Mouse (Mus musculus) stomach, embryonic 16.5 days (tissue): Measurements from ENCODE around the gene App. TPM values are rescaled to one million over a fixed set of nuclear protein-coding genes. Genes with fewer than 3 reads are reported as not detected.

Experiments used
- ATAC-seq: fragments of 200-750 bp; cut with Nextera tagmentation; 2 replicates; pipeline ENCODE4 v1.8.0; 2017; ENCODE audit warnings: moderate number of reproducible peaks, moderate TSS enrichment; ENCODE audit not compliant: insufficient read depth, low FRiP score
- H3K27ac ChIP-seq: fragments of 300-500 bp; sonication (generic); 2 replicates; pipeline ENCODE4 v1.5.1; 2014; ENCODE audit warnings: low read length
- H3K27me3 ChIP-seq: fragments of 300-500 bp; sonication (generic); 2 replicates; pipeline ENCODE4 v1.6.1; 2014; ENCODE audit warnings: low read length, control low read depth, mixed read lengths; ENCODE audit not compliant: control insufficient read depth, insufficient read depth
- H3K36me3 ChIP-seq: fragments of 300-500 bp; sonication (generic); 2 replicates; pipeline ENCODE4 v1.6.1; 2014; ENCODE audit warnings: low read length; ENCODE audit not compliant: control insufficient read depth, insufficient read depth
- H3K4me1 ChIP-seq: fragments of 300-500 bp; sonication (generic); 2 replicates; pipeline ENCODE4 v1.6.1; 2014; ENCODE audit warnings: low read length, control low read depth, mixed read lengths; ENCODE audit not compliant: control insufficient read depth, insufficient read depth
- H3K4me2 ChIP-seq: fragments of 300-500 bp; sonication (generic); 2 replicates; pipeline ENCODE4 v1.6.1; 2014; ENCODE audit warnings: low read depth, low read length, mixed read lengths
- H3K4me3 ChIP-seq: fragments of 300-500 bp; sonication (generic); replicated peaks from 2 replicates; pipeline ENCODE4 v1.5.1; 2014; ENCODE audit warnings: mild to moderate bottlenecking, low read length
- H3K9ac ChIP-seq: fragments of 300-500 bp; sonication (generic); 2 replicates; pipeline ENCODE4 v1.6.1; 2014; ENCODE audit warnings: low read length
- H3K9me3 ChIP-seq: fragments of 300-500 bp; sonication (generic); replicated peaks from 2 replicates; pipeline ENCODE4 v1.6.1; 2016; ENCODE audit warnings: low read length, control low read depth; ENCODE audit not compliant: control insufficient read depth
- WGBS: fragments of 180-500 bp; shearing (Covaris S2); extraction: QIAGEN DNeasy Blood & Tissue Kit; methylation state at CpG from one replicate; pipeline ENCODE4 v1.1.7; 2014; 5-methylcytosine and 5-hydroxymethylcytosine counted together
- polyA plus RNA-seq: library from polyadenylated mRNA; unstranded; fragments of >200 nt; fragmentation: Nextera tagmentation; extraction: Ambion mirVana; gene quantifications from 2 replicates; pipeline ENCODE4 v1.2.1, GENCODE M21; 2015

The App gene
- polyA plus RNA-seq, 1 experiment from 2014 or later: 198 TPM

- Histone ChIP-seq H3K9me3 (no peaks in the 10 kb centered on the region), H3K27me3 (no peaks in the 10 kb centered on the region), H3K36me3 (no peaks in the 10 kb centered on the region), H3K4me1 (peaks cover 19% of the 10 kb centered on the region), H3K4me3 (no peak overlapping the region), H3K4me2 (no peak overlapping the region), H3K9ac (no peak overlapping the region), H3K27ac (no peak overlapping the region)
- no peak for ATAC-seq
- WGBS: 80% methylated on average over 2 of the region's 2 CpGs
Observed at GRCm38 (mm10) chr16:85157156-85157555, 16.4 kb downstream of the App start.

GRCm38 (mm10) chr16:85155836-85156235 is 17.7 kb downstream of the App start:
- H3K36me3 ChIP-seq: no peaks in the 10 kb centered on the region
- no peak overlapping the region for H3K4me3 ChIP-seq
- H3K4me1 ChIP-seq: peaks cover 27% of the 10 kb centered on the region
- H3K4me2 ChIP-seq: no peak overlapping the region
- no peaks in the 10 kb centered on the region for H3K9me3 ChIP-seq
- no peaks in the 10 kb centered on the region for H3K27me3 ChIP-seq
- 0 out of 2 replicates have a peak overlapping the region, but pooled peaks have one; percentile 19 for H3K27ac ChIP-seq
- no peak for ATAC-seq
- WGBS: 64% methylated on average over 10 of the region's 10 CpGs
- no peak overlapping the region for H3K9ac ChIP-seq

- Histone ChIP-seq H3K27ac (no peak overlapping the region), H3K9me3 (no peaks in the 10 kb centered on the region), H3K4me2 (no peak overlapping the region), H3K27me3 (no peaks in the 10 kb centered on the region), H3K4me3 (no peak overlapping the region), H3K36me3 (no peaks in the 10 kb centered on the region), H3K4me1 (peaks cover 38% of the 10 kb centered on the region), H3K9ac (no peak overlapping the region)
- WGBS: 74% methylated on average over 8 of the region's 8 CpGs
- no peak for ATAC-seq
Observed at GRCm38 (mm10) chr16:85152457-85152856, 21.1 kb downstream of the App start.

- no peak for ATAC-seq
- Histone ChIP-seq H3K4me1 (peaks cover 38% of the 10 kb centered on the region), H3K36me3 (no peaks in the 10 kb centered on the region), H3K4me2 (no peak overlapping the region), H3K27ac (no peak overlapping the region), H3K9ac (no peak overlapping the region), H3K27me3 (no peaks in the 10 kb centered on the region), H3K9me3 (no peaks in the 10 kb centered on the region), H3K4me3 (no peak overlapping the region)
- WGBS: 39% methylated on average over 7 of the region's 7 CpGs
Observed at GRCm38 (mm10) chr16:85151681-85152080, 21.9 kb downstream of the App start.

GRCm38 (mm10) chr16:85150902-85151301 is 22.7 kb downstream of the App start:
- H3K27ac ChIP-seq: no peak overlapping the region
- H3K4me1 ChIP-seq: peaks cover 31% of the 10 kb centered on the region
- no peak overlapping the region for H3K4me2 ChIP-seq

GRCm38 (mm10) chr16:85149509-85149871 is 24.1 kb downstream of the App start:
- H3K27ac ChIP-seq: no peak overlapping the region; the same call in 1 of the 2 replicates
- no peak overlapping the region for H3K4me2 ChIP-seq
- H3K9me3 ChIP-seq: no peaks in the 10 kb centered on the region
- H3K9ac ChIP-seq: no peak overlapping the region
- ATAC-seq: no peak
- H3K4me3 ChIP-seq: no peak overlapping the region
- no peaks in the 10 kb centered on the region for H3K36me3 ChIP-seq
- H3K27me3 ChIP-seq: no peaks in the 10 kb centered on the region
- WGBS: 41% methylated on average over 1 of the region's 1 CpGs
- H3K4me1 ChIP-seq: peaks cover 23% of the 10 kb centered on the region

More at GRCm38 (mm10) chr16:85150902-85151301, 22.7 kb downstream of the App start:
- no peak overlapping the region for H3K4me3 ChIP-seq
- no peaks in the 10 kb centered on the region for H3K36me3 ChIP-seq
- no peak for ATAC-seq
- H3K27me3 ChIP-seq: no peaks in the 10 kb centered on the region
- 50% methylated on average over 9 of the region's 9 CpGs for WGBS
- H3K9me3 ChIP-seq: no peaks in the 10 kb centered on the region
- no peak overlapping the region for H3K9ac ChIP-seq

- no peaks in the 10 kb centered on the region for H3K9me3 ChIP-seq
- no peaks in the 10 kb centered on the region for H3K27me3 ChIP-seq
- WGBS: 39% methylated on average over 9 of the region's 9 CpGs
- peaks cover 23% of the 10 kb centered on the region for H3K4me1 ChIP-seq
- peak overlapping the region; percentile 72 for H3K27ac ChIP-seq
- H3K36me3 ChIP-seq: no peaks in the 10 kb centered on the region
- H3K9ac ChIP-seq: no peak overlapping the region
- no peak overlapping the region for H3K4me3 ChIP-seq
- peak; percentile 59; the same call in 1 of the 2 replicates for ATAC-seq
- no peak overlapping the region for H3K4me2 ChIP-seq
Observed at GRCm38 (mm10) chr16:85148615-85149508, 24.7 kb downstream of the App start.

GRCm38 (mm10) chr16:85147440-85147839 is 26.1 kb downstream of the App start:
- Histone ChIP-seq H3K9ac (no peak overlapping the region), H3K27me3 (no peaks in the 10 kb centered on the region), H3K4me3 (no peak overlapping the region), H3K27ac (no peak overlapping the region), H3K4me1 (peaks cover 23% of the 10 kb centered on the region), H3K36me3 (no peaks in the 10 kb centered on the region), H3K9me3 (no peaks in the 10 kb centered on the region), H3K4me2 (no peak overlapping the region)
- WGBS: 73% methylated on average over 4 of the region's 4 CpGs
- no peak for ATAC-seq

- Histone ChIP-seq H3K4me3 (no peak overlapping the region), H3K9me3 (no peaks in the 10 kb centered on the region), H3K36me3 (no peaks in the 10 kb centered on the region), H3K4me1 (peaks cover 18% of the 10 kb centered on the region), H3K4me2 (no peak overlapping the region), H3K9ac (no peak overlapping the region), H3K27ac (no peak overlapping the region), H3K27me3 (no peaks in the 10 kb centered on the region)
- 90% methylated on average over 11 of the region's 11 CpGs for WGBS
- ATAC-seq: no peak
Observed at GRCm38 (mm10) chr16:85145771-85146178, 27.8 kb downstream of the App start.
